Mouse (Mus musculus) brain, embryonic 14.5 days (tissue): ENCODE measurements around the gene 5730522E02Rik.

Experiments used
- CTCF ChIP-seq: fragments of 200-500 bp; IDR thresholded peaks from 2 replicates; pipeline ENCODE4 v1.5.1; 2012; ENCODE audit warnings: inconsistent platforms, mild to moderate bottlenecking, moderate library complexity, borderline replicate concordance; ENCODE audit not compliant: insufficient read depth, insufficient read length; ENCODE audit errors: extremely low read depth
- POLR2A ChIP-seq: fragments of 200-500 bp; IDR thresholded peaks from 2 replicates; pipeline ENCODE4 v1.6.1; 2012; ENCODE audit warnings: mild to moderate bottlenecking, inconsistent platforms, borderline replicate concordance; ENCODE audit not compliant: poor library complexity, insufficient read depth, insufficient read length, severe bottlenecking; ENCODE audit errors: extremely low read depth

DNA sequence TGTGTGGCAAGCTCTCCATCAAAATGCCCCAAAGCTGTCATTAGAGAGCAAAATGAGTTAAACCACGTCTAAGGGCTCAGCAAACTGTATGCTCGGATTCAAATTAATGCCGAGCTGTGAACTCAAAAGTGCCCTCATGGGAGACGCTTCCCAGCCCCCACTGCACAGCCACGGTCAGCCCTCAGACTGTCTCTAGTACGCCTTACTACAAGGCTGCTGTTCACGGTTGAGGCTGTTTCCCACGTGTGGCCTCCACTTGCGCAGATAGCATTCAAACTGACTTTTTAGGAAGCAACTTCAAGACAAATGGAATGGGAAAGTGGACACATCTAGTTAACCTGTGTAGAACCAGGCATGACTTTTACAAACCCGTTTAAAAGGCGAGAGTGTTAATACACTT lies 79.7 kb downstream of the 5730522E02Rik start:
- no peak for TF ChIP-seq POLR2A
- TF ChIP-seq CTCF, result no peak
